ENCODE assay signal across 11 mouse cellular contexts in genomic region chr6:72868688-72869087, GRCm38 (mm10). TPM values are rescaled to one million over a fixed set of nuclear protein-coding genes. Genes with fewer than 3 reads are reported as not detected.
DNase-seq lines count a peak whose midpoint lies in the region; ATAC-seq and TF ChIP-seq lines count a peak whose summit lies in the region.
"Had no signal": no experiment of that assay in that cellular context is flagged by ENCODE, and none has a peak within 500 bp of the region (broad histone marks: within the 10 kb centered on the region; RNA-seq: fewer than 3 reads in every experiment).

No protein-coding gene starts in this region.

- no peak overlapping the region for H3K4me2 ChIP-seq in heart, embryonic 15.5 days
- H3K4me2 ChIP-seq in neural tube, embryonic 15.5 days: no peak overlapping the region
- no peak overlapping the region for H3K4me2 ChIP-seq in hindbrain, embryonic 12.5 days (replicated peaks)

- H3K9me3 ChIP-seq in heart, embryonic 15.5 days (replicated peaks): no peaks in the 10 kb centered on the region
- H3K9me3 ChIP-seq in neural tube, embryonic 15.5 days (replicated peaks): no peaks in the 10 kb centered on the region
- H3K9me3 ChIP-seq in hindbrain, embryonic 12.5 days (replicated peaks): no peaks in the 10 kb centered on the region

- H3K4me3 ChIP-seq in heart, embryonic 15.5 days: no peak overlapping the region
- H3K4me3 ChIP-seq in spleen, adult 2 months (ENCODE audit: extremely low read depth, insufficient read depth, insufficient read length): peak overlapping the region; percentile 12; the same call in 1 of the 2 replicates
- H3K4me3 ChIP-seq in neural tube, embryonic 15.5 days (replicated peaks): no peak overlapping the region
- no peak overlapping the region for H3K4me3 ChIP-seq in hindbrain, embryonic 12.5 days

- intact Hi-C loops in heart, postnatal 14 days (cut with DNase I): no loop called here

- no peak overlapping the region for H3K9ac ChIP-seq in heart, embryonic 15.5 days
- H3K9ac ChIP-seq in neural tube, embryonic 15.5 days (replicated peaks): no peak overlapping the region
- no peak overlapping the region for H3K9ac ChIP-seq in hindbrain, embryonic 12.5 days

- TF ChIP-seq CTCF in spleen, adult 2 months (IDR thresholded peaks at IDR 0.05; ENCODE audit: extremely low read depth, insufficient read depth, insufficient read length, insufficient replicate concordance): no peak

- no peaks in the 10 kb centered on the region for H3K27me3 ChIP-seq in heart, embryonic 15.5 days
- no peaks in the 10 kb centered on the region for H3K27me3 ChIP-seq in spleen, adult 2 months (ENCODE audit: control insufficient read depth, insufficient read depth, low read length)
- no peaks in the 10 kb centered on the region for H3K27me3 ChIP-seq in splenic B cell, adult 2 months (ENCODE audit: control insufficient read depth, insufficient read depth, low read length, poor library complexity, severe bottlenecking)
- no peaks in the 10 kb centered on the region for H3K27me3 ChIP-seq in neural tube, embryonic 15.5 days (replicated peaks)
- no peaks in the 10 kb centered on the region for H3K27me3 ChIP-seq in hindbrain, embryonic 12.5 days

- peaks cover 41% of the 10 kb centered on the region for H3K4me1 ChIP-seq in heart, embryonic 15.5 days (replicated peaks)
- peaks cover 28% of the 10 kb centered on the region for H3K4me1 ChIP-seq in spleen, adult 2 months (ENCODE audit: control insufficient read depth, insufficient read depth, insufficient read length)
- peaks cover 17% of the 10 kb centered on the region for H3K4me1 ChIP-seq in neural tube, embryonic 15.5 days
- peaks cover 17% of the 10 kb centered on the region for H3K4me1 ChIP-seq in hindbrain, embryonic 12.5 days

- 70% methylated on average over 5 of the region's 5 CpGs for WGBS in heart, embryonic 15.5 days
- WGBS in spleen, adult 2 months: 41% methylated on average over 5 of the region's 5 CpGs
- 89% methylated on average over 5 of the region's 5 CpGs for WGBS in neural tube, embryonic 15.5 days
- WGBS in hindbrain, embryonic 12.5 days: 92% methylated on average over 5 of the region's 5 CpGs

- no peak for TF ChIP-seq POLR2A in spleen, adult 2 months (IDR thresholded peaks at IDR 0.05; ENCODE audit: low read depth, low read length)

- no peak for DNase-seq in heart, postnatal 14 days
- no peak for DNase-seq in spleen, adult 2 months (ENCODE audit: low read depth in 1 of 2, low spot score in 2 of 2)
- no peak for DNase-seq in spleen, postnatal 10 days (ENCODE audit: low spot score in 2 of 2)
- peak; percentile 35 for DNase-seq in kidney, postnatal 14 days
- peak; percentile 36 for DNase-seq in splenic B cell, adult 2 months (ENCODE audit: low read depth, low spot score)
- DNase-seq: cerebellum, adult 9-10 months; liver; right cerebral cortex, adult 18-20 months had no signal

- ATAC-seq in heart, embryonic 15.5 days (replicated peaks; ENCODE audit: insufficient number of reproducible peaks, insufficient read depth, low FRiP score, low read depth): no peak
- ATAC-seq in neural tube, embryonic 15.5 days (ENCODE audit: low FRiP score): no peak
- ATAC-seq in hindbrain, embryonic 12.5 days (ENCODE audit: low FRiP score): no peak

- H3K36me3 ChIP-seq in heart, embryonic 15.5 days: no peaks in the 10 kb centered on the region
- no peaks in the 10 kb centered on the region; the same call in 1 of the 2 replicates for H3K36me3 ChIP-seq in spleen, adult 2 months (ENCODE audit: control insufficient read depth, insufficient read depth, low read length)
- H3K36me3 ChIP-seq in splenic B cell, adult 2 months (ENCODE audit: control insufficient read depth, insufficient read depth, low read length, poor library complexity, severe bottlenecking): no peaks in the 10 kb centered on the region
- no peaks in the 10 kb centered on the region for H3K36me3 ChIP-seq in neural tube, embryonic 15.5 days
- H3K36me3 ChIP-seq in hindbrain, embryonic 12.5 days: no peaks in the 10 kb centered on the region

- 0 out of 2 replicates have a peak overlapping the region, but pooled peaks have one; percentile 4 for H3K27ac ChIP-seq in heart, embryonic 15.5 days
- peak overlapping the region; percentile 63 for H3K27ac ChIP-seq in spleen, adult 2 months (ENCODE audit: insufficient read depth, low read length)
- H3K27ac ChIP-seq in neural tube, embryonic 15.5 days (replicated peaks): no peak overlapping the region
- H3K27ac ChIP-seq in hindbrain, embryonic 12.5 days: no peak overlapping the region

RNA-seq across cellular contexts. Expression of gene Kcmf1, which starts 31.1 kb away (rescaled TPM):
- 40.7 and 41.0 TPM in 2 replicates for polyA plus RNA-seq in heart, embryonic 15.5 days (2015; fragmentation: Nextera tagmentation; extraction: Ambion mirVana)
- 10 to 100 TPM; 84.8 to 85.3 TPM for total RNA-seq in heart, postnatal 14 days (2021)
- polyA plus RNA-seq in spleen, adult 2 months (2012; rRNA removed): 94.1 and 116 TPM in 2 replicates
- polyA plus RNA-seq in neural tube, embryonic 15.5 days (2015; fragmentation: Nextera tagmentation; extraction: Ambion mirVana): 36.5 and 40.9 TPM in 2 replicates
- 46.5 and 49.0 TPM in 2 replicates for polyA plus RNA-seq in hindbrain, embryonic 12.5 days (2016; fragmentation: Nextera tagmentation; extraction: Ambion mirVana)

Comparison
In these comparisons a context has a peak if more than half of its experiments do, and no peak if none do; other contexts are left out.
1. H3K27ac ChIP-seq: peak in heart, embryonic 15.5 days (single experiment) and spleen, adult 2 months (single experiment); none in neural tube, embryonic 15.5 days (single experiment) and hindbrain, embryonic 12.5 days (single experiment).
2. DNase-seq: peak in kidney, postnatal 14 days (single experiment) and splenic B cell, adult 2 months (single experiment); none in heart, postnatal 14 days (0 of 2), spleen, adult 2 months (0 of 2) and spleen, postnatal 10 days (0 of 2).